Mouse (Mus musculus) hindbrain, postnatal 0 days (tissue): ENCODE measurements around the gene Pi4kb. TPM values are rescaled to one million over a fixed set of nuclear protein-coding genes. Genes with fewer than 3 reads are reported as not detected.
"Not testable (repeated sequence)": the region's sequence is repeated elsewhere in the genome, so short reads cannot be mapped to it uniquely, and the experiment has no call there.

ENCODE experiments used
- ATAC-seq: fragments of 200-750 bp; cut with Nextera tagmentation; 2 replicates; pipeline ENCODE4 v1.8.0; 2017; ENCODE audit warnings: mild to moderate bottlenecking, moderate TSS enrichment, moderate library complexity
- DNase-seq: peaks from one replicate; pipeline ENCODE4 v3.0.0-alpha.2; 2015; ENCODE audit warnings: low spot score
- H3K27ac ChIP-seq: fragments of 300-500 bp; sonication (generic); 2 replicates; pipeline ENCODE4 v1.5.1; 2014; ENCODE audit warnings: mild to moderate bottlenecking
- H3K27me3 ChIP-seq: fragments of 300-500 bp; sonication (generic); 2 replicates; pipeline ENCODE4 v1.6.1; 2014; ENCODE audit warnings: low read length, mixed read lengths; ENCODE audit not compliant: insufficient read depth
- H3K36me3 ChIP-seq: fragments of 300-500 bp; sonication (generic); 2 replicates; pipeline ENCODE4 v1.6.1; 2014; ENCODE audit warnings: low read length, mixed read lengths; ENCODE audit not compliant: insufficient read depth
- H3K4me1 ChIP-seq: fragments of 300-500 bp; sonication (generic); 2 replicates; pipeline ENCODE4 v1.6.1; 2014; ENCODE audit warnings: antibody characterized with exemption, low read length, mixed read lengths; ENCODE audit not compliant: insufficient read depth
- H3K4me2 ChIP-seq: fragments of 300-500 bp; sonication (generic); 2 replicates; pipeline ENCODE4 v1.6.1; 2014; ENCODE audit warnings: low read depth, mild to moderate bottlenecking, low read length, moderate library complexity, mixed read lengths
- H3K4me3 ChIP-seq: fragments of 300-500 bp; sonication (generic); 2 replicates; pipeline ENCODE4 v1.5.1; 2014; ENCODE audit warnings: low read length
- H3K9ac ChIP-seq: fragments of 300-500 bp; sonication (generic); replicated peaks from 2 replicates; pipeline ENCODE4 v1.6.1; 2014; ENCODE audit warnings: mild to moderate bottlenecking, low read length, moderate library complexity, mixed read lengths
- H3K9me3 ChIP-seq: fragments of 300-500 bp; sonication (generic); 2 replicates; pipeline ENCODE4 v1.6.1; 2016; ENCODE audit warnings: low read length, mixed read lengths
- CTCF ChIP-seq: IDR thresholded peaks from 2 replicates; pipeline ENCODE4 v1.5.1; 2016; ENCODE audit warnings: antibody characterized with exemption, control low read depth, low read depth
- WGBS: fragments of 180-500 bp; shearing (Covaris S2); extraction: QIAGEN DNeasy Blood & Tissue Kit; methylation state at CpG from one replicate; pipeline ENCODE4 v1.1.7; 2014; 5-methylcytosine and 5-hydroxymethylcytosine counted together
- polyA plus RNA-seq: library from polyadenylated mRNA; unstranded; fragments of >200 nt; fragmentation: Nextera tagmentation; extraction: Ambion mirVana; gene quantifications from 2 replicates; pipeline ENCODE4 v1.2.1, GENCODE M21; 2015
- total RNA-seq: library from RNA; depleted of rRNA; stranded (reverse); fragments of >200 nt; gene quantifications from 2 replicates; pipeline ENCODE4 v1.2.3, GENCODE M21; 2014

Pi4kb gene
- total and polyA plus RNA-seq, 2 experiments from 2014 or later = 22.7 to 57.1 TPM

GRCm38 (mm10) chr3:95024551-95024950 lies 50.0 kb downstream of the Pi4kb start:
- no peaks in the 10 kb centered on the region for H3K27me3 ChIP-seq
- no peak overlapping the region for H3K9ac ChIP-seq
- no peaks in the 10 kb centered on the region for H3K4me1 ChIP-seq
- H3K27ac ChIP-seq = no peak overlapping the region
- peak overlapping the region; percentile 13; the same call in 1 of the 2 replicates for H3K4me2 ChIP-seq
- no peak overlapping the region for H3K4me3 ChIP-seq
- TF ChIP-seq CTCF = no peak
- no peaks in the 10 kb centered on the region for H3K36me3 ChIP-seq
- peak; percentile 70 for ATAC-seq
- WGBS = 20% methylated on average over 11 of the region's 11 CpGs
- no peaks in the 10 kb centered on the region for H3K9me3 ChIP-seq
- DNase-seq = peak; percentile 48

- H3K4me3 ChIP-seq = no peak overlapping the region
- no peak for TF ChIP-seq CTCF
- ATAC-seq = no peak
- DNase-seq = no peak
- no peaks in the 10 kb centered on the region for H3K4me1 ChIP-seq
- no peaks in the 10 kb centered on the region for H3K27me3 ChIP-seq
- no peak overlapping the region for H3K4me2 ChIP-seq
- H3K27ac ChIP-seq = no peak overlapping the region
- H3K9me3 ChIP-seq = no peaks in the 10 kb centered on the region
- 40% methylated on average over 5 of the region's 5 CpGs for WGBS
- H3K9ac ChIP-seq = no peak overlapping the region
- H3K36me3 ChIP-seq = no peaks in the 10 kb centered on the region
These were observed 50.7 kb downstream of the Pi4kb start for GRCm38 (mm10) chr3:95025202-95025601.

- Histone ChIP-seq H3K4me3 (no peak overlapping the region), H3K4me2 (no peak overlapping the region), H3K36me3 (peaks cover 12% of the 10 kb centered on the region), H3K9me3 (no peaks in the 10 kb centered on the region), H3K27ac (no peak overlapping the region), H3K9ac (no peak overlapping the region), H3K27me3 (no peaks in the 10 kb centered on the region), H3K4me1 (no peaks in the 10 kb centered on the region)
- no peak for DNase-seq
- no peak for ATAC-seq
- WGBS = 52% methylated on average over 5 of the region's 5 CpGs
- TF ChIP-seq CTCF = no peak
These were observed 52.6 kb downstream of the Pi4kb start for GRCm38 (mm10) chr3:95027057-95027645.

- Histone ChIP-seq H3K9ac (no peak overlapping the region), H3K4me3 (no peak overlapping the region), H3K27me3 (no peaks in the 10 kb centered on the region), H3K4me1 (no peaks in the 10 kb centered on the region), H3K9me3 (no peaks in the 10 kb centered on the region), H3K36me3 (peaks cover 15% of the 10 kb centered on the region), H3K4me2 (no peak overlapping the region), H3K27ac (no peak overlapping the region)
- TF ChIP-seq CTCF = no peak
- DNase-seq (peak; percentile 42), ATAC-seq (0 out of 2 replicates have a peak, but pooled peaks have one; percentile 50)
- WGBS = 58% methylated on average over 5 of the region's 5 CpGs
These were observed 53.2 kb downstream of the Pi4kb start for GRCm38 (mm10) chr3:95027701-95028100.

- Histone ChIP-seq H3K27ac (no peak overlapping the region), H3K9me3 (no peaks in the 10 kb centered on the region), H3K4me1 (no peaks in the 10 kb centered on the region), H3K4me2 (no peak overlapping the region), H3K36me3 (peaks cover 24% of the 10 kb centered on the region), H3K27me3 (no peaks in the 10 kb centered on the region), H3K4me3 (no peak overlapping the region), H3K9ac (no peak overlapping the region)
- no peak for ATAC-seq
- no peak for DNase-seq
- 90% methylated on average over 3 of the region's 3 CpGs for WGBS
- TF ChIP-seq CTCF = no peak
These were observed 54.1 kb downstream of the Pi4kb start for GRCm38 (mm10) chr3:95028603-95029002.

GRCm38 (mm10) chr3:95029291-95029827 lies 54.8 kb downstream of the Pi4kb start:
- not testable (repeated sequence) for H3K9ac ChIP-seq, ATAC-seq, H3K27me3 ChIP-seq, H3K4me3 ChIP-seq, H3K9me3 ChIP-seq, H3K4me2 ChIP-seq, H3K27ac ChIP-seq, H3K4me1 ChIP-seq, DNase-seq
- WGBS = 81% methylated on average over 3 of the region's 3 CpGs
- H3K36me3 ChIP-seq = peaks cover 31% of the 10 kb centered on the region

- TF ChIP-seq CTCF = peak; percentile 25; the same call in 1 of the 2 replicates
- ATAC-seq (no peak), DNase-seq (no peak)
- no peak overlapping the region for H3K27ac ChIP-seq
- H3K4me1 ChIP-seq = no peaks in the 10 kb centered on the region
- H3K4me3 ChIP-seq = no peak overlapping the region
- WGBS = 79% methylated on average over 3 of the region's 3 CpGs
- H3K4me2 ChIP-seq = no peak overlapping the region
- no peak overlapping the region for H3K9ac ChIP-seq
- no peaks in the 10 kb centered on the region for H3K27me3 ChIP-seq
- H3K36me3 ChIP-seq = peaks cover 37% of the 10 kb centered on the region
- H3K9me3 ChIP-seq = no peaks in the 10 kb centered on the region
These were observed 55.4 kb downstream of the Pi4kb start for GRCm38 (mm10) chr3:95029953-95030352.
